Mouse (Mus musculus): ENCODE data around the gene Rhobtb3. TPM values are rescaled to one million over a fixed set of nuclear protein-coding genes. Genes with fewer than 3 reads are reported as not detected.
"Not testable (repeated sequence)": the region's sequence is repeated elsewhere in the genome, so short reads cannot be mapped to it uniquely, and the experiment has no call there.

Gene Rhobtb3
- polyA plus RNA-seq, 1 experiment from 2014 or later = 71.1 TPM

DNA sequence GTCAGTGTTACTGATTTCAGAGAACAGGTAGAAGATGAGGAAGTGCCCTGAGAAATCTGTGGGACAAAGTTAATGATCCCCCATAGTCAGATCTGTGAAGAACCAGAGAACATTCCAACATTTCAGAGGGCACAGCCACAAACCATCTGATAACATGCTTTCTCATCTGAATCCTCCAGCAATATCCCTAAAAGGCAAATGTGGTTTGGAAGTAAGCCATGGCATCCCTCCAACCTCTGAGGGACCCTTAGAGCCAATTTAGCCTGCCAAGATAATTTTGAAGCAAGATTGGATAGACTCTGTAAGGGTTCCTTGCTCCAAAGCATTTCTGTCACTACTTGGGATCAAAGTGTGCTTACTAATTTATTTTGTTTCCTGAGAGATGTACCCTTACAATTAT lies 110.2 kb downstream of the Rhobtb3 start:
- Histone ChIP-seq H3K4me1 (ENCODE audit: control insufficient read depth, insufficient read depth, low read length) (no peaks in the 10 kb centered on the region), H3K4me2 (no peak overlapping the region), H3K9ac (ENCODE audit: low read length) (no peak overlapping the region), H3K36me3 (ENCODE audit: control insufficient read depth, insufficient read depth, low read length) (no peaks in the 10 kb centered on the region), H3K4me3 (ENCODE audit: low read depth, low read length) (no peak overlapping the region), H3K27ac (ENCODE audit: low read depth, low read length) (no peak overlapping the region), H3K9me3 (ENCODE audit: control insufficient read depth, low read length) (no peaks in the 10 kb centered on the region), H3K27me3 (ENCODE audit: control insufficient read depth, insufficient read depth, low read length) (no peaks in the 10 kb centered on the region)
- no peak for ATAC-seq (ENCODE audit: low FRiP score)
- no peak for DNase-seq (ENCODE audit: low spot score, missing footprints)

DNA sequence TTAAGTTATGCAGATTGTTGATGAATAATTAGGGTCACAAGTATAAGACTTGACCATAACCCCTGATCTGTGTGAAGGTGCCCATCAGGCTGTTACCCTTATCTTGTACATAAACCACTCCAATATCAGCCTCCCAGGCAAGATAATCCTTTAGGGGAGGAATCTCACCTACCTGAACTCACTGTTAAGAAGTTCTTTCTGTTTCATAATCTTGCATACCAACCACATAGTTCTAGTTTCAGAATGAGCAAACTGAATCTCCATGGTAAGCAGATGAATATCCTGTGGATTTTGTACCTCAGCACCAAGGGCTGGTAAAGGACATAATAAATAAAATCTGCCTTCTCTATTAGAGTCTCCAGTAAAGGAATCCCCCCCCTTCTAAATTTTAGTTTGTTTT lies 111.0 kb downstream of the Rhobtb3 start:
- ATAC-seq (ENCODE audit: low FRiP score) (no peak), DNase-seq (ENCODE audit: low spot score, missing footprints) (no peak)
- Histone ChIP-seq H3K27ac (ENCODE audit: low read depth, low read length) (no peak overlapping the region), H3K9me3 (ENCODE audit: control insufficient read depth, low read length) (no peaks in the 10 kb centered on the region), H3K4me3 (ENCODE audit: low read depth, low read length) (no peak overlapping the region), H3K4me1 (ENCODE audit: control insufficient read depth, insufficient read depth, low read length) (no peaks in the 10 kb centered on the region), H3K36me3 (ENCODE audit: control insufficient read depth, insufficient read depth, low read length) (no peaks in the 10 kb centered on the region), H3K27me3 (ENCODE audit: control insufficient read depth, insufficient read depth, low read length) (no peaks in the 10 kb centered on the region), H3K4me2 (no peak overlapping the region), H3K9ac (ENCODE audit: low read length) (no peak overlapping the region)

DNA sequence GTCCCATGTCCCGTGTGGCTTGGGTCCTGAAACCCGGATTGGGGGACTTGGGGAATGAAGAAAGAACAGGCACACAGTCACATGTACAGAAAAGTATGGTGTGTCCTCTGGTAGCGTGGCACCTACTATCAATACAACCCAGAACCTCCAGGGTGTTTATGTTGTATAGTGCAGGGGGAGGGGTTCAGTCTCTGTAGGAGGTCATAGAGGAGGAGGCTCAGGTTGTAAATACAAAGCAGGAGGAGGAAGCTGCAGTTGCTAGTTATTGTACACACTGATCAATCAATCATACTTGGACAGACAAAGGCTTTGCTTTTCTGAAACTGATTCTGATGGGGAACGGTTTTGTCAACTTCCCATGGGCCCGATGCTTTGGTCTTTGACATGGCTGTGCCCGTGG lies 112.0 kb downstream of the Rhobtb3 start:
- no peak overlapping the region for H3K27ac ChIP-seq (ENCODE audit: low read depth, low read length)
- WGBS = 87% methylated on average over 6 of the region's 6 CpGs
- no peak for ATAC-seq (ENCODE audit: low FRiP score)
- no peaks in the 10 kb centered on the region for H3K36me3 ChIP-seq (ENCODE audit: control insufficient read depth, insufficient read depth, low read length)
- no peak overlapping the region for H3K4me3 ChIP-seq (ENCODE audit: low read depth, low read length)
- no peaks in the 10 kb centered on the region for H3K27me3 ChIP-seq (ENCODE audit: control insufficient read depth, insufficient read depth, low read length)
- no peak overlapping the region for H3K9ac ChIP-seq (ENCODE audit: low read length)
- H3K4me2 ChIP-seq = no peak overlapping the region
- no peaks in the 10 kb centered on the region for H3K4me1 ChIP-seq (ENCODE audit: control insufficient read depth, insufficient read depth, low read length)
- no peak for DNase-seq (ENCODE audit: low spot score, missing footprints)
- no peaks in the 10 kb centered on the region for H3K9me3 ChIP-seq (ENCODE audit: control insufficient read depth, low read length)

DNA sequence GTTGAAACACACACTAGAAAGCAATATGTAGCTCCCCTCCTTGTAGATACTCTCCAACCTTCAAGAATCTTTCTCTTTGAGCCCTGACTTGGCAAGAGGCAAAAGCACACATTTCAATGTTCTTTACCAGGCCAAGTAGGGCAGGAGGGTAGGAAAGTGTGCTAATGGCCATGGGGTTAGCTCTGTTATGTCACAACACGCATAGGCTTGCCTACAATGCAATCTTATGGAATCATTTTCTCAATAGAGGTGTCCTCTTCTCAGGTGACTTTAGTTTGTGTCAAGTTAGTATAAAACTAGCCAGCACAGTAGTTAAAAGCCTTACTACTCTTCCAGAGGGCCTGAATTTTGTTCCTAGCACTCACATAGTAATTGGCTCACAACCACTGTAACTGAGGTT lies 113.0 kb downstream of the Rhobtb3 start:
- 92% methylated on average over 1 of the region's 1 CpGs for WGBS
- Histone ChIP-seq H3K27me3 (ENCODE audit: control insufficient read depth, insufficient read depth, low read length) (no peaks in the 10 kb centered on the region), H3K4me1 (ENCODE audit: control insufficient read depth, insufficient read depth, low read length) (no peaks in the 10 kb centered on the region), H3K4me2 (no peak overlapping the region), H3K27ac (ENCODE audit: low read depth, low read length) (no peak overlapping the region), H3K9me3 (ENCODE audit: control insufficient read depth, low read length) (no peaks in the 10 kb centered on the region), H3K9ac (ENCODE audit: low read length) (no peak overlapping the region), H3K4me3 (ENCODE audit: low read depth, low read length) (no peak overlapping the region), H3K36me3 (ENCODE audit: control insufficient read depth, insufficient read depth, low read length) (no peaks in the 10 kb centered on the region)
- ATAC-seq (ENCODE audit: low FRiP score) (no peak), DNase-seq (ENCODE audit: low spot score, missing footprints) (no peak)

GRCm38 (mm10) chr13:75825388-75825787 lies 118.3 kb downstream of the Rhobtb3 start:
- 86% methylated on average over 1 of the region's 1 CpGs for WGBS
- no peaks in the 10 kb centered on the region for H3K4me1 ChIP-seq (ENCODE audit: control insufficient read depth, insufficient read depth, low read length)
- DNase-seq (ENCODE audit: low spot score, missing footprints) = peak; percentile 57

GRCm38 (mm10) chr13:75824611-75825319 lies 119.0 kb downstream of the Rhobtb3 start:
- H3K27me3 ChIP-seq (ENCODE audit: control insufficient read depth, insufficient read depth, low read length) = no peaks in the 10 kb centered on the region
- no peak for ATAC-seq (ENCODE audit: low FRiP score)
- H3K4me2 ChIP-seq = no peak overlapping the region
- peak; percentile 17 for DNase-seq (ENCODE audit: low spot score, missing footprints)
- no peaks in the 10 kb centered on the region for H3K36me3 ChIP-seq (ENCODE audit: control insufficient read depth, insufficient read depth, low read length)
- no peak overlapping the region for H3K4me3 ChIP-seq (ENCODE audit: low read depth, low read length)
- no peak overlapping the region for H3K27ac ChIP-seq (ENCODE audit: low read depth, low read length)
- H3K9me3 ChIP-seq (ENCODE audit: control insufficient read depth, low read length) = no peaks in the 10 kb centered on the region
- H3K4me1 ChIP-seq (ENCODE audit: control insufficient read depth, insufficient read depth, low read length) = no peaks in the 10 kb centered on the region
- WGBS = 78% methylated on average over 5 of the region's 5 CpGs
- no peak overlapping the region for H3K9ac ChIP-seq (ENCODE audit: low read length)

More at GRCm38 (mm10) chr13:75825388-75825787, 118.3 kb downstream of the Rhobtb3 start:
- H3K4me2 ChIP-seq = no peak overlapping the region
- H3K9me3 ChIP-seq (ENCODE audit: control insufficient read depth, low read length) = no peaks in the 10 kb centered on the region
- no peak for ATAC-seq (ENCODE audit: low FRiP score)
- H3K9ac ChIP-seq (ENCODE audit: low read length) = no peak overlapping the region
- no peaks in the 10 kb centered on the region for H3K36me3 ChIP-seq (ENCODE audit: control insufficient read depth, insufficient read depth, low read length)
- no peaks in the 10 kb centered on the region for H3K27me3 ChIP-seq (ENCODE audit: control insufficient read depth, insufficient read depth, low read length)
- no peak overlapping the region for H3K27ac ChIP-seq (ENCODE audit: low read depth, low read length)
- H3K4me3 ChIP-seq (ENCODE audit: low read depth, low read length) = no peak overlapping the region

DNA sequence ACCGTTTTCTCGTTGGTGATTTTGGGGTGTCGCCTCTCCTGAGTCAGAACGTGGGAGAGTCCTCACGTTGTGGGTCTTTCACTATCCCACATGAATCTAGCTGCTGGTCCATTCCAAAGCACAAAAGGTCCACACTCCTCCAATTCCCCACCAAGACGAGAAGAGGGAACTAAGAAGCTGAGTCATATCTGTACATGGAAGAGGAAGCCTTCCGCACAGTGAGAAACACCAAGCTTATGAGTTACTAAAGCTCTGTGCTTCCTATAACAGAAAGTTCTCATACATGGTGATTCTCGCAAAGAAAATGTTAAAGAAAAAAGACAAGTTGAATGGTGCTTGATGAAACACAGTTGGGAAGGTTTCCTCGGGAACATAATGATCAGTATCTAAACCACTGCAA lies 120.5 kb downstream of the Rhobtb3 start:
- Histone ChIP-seq H3K4me3 (ENCODE audit: low read depth, low read length) (no peak overlapping the region), H3K4me1 (ENCODE audit: control insufficient read depth, insufficient read depth, low read length) (no peaks in the 10 kb centered on the region), H3K4me2 (no peak overlapping the region), H3K27me3 (ENCODE audit: control insufficient read depth, insufficient read depth, low read length) (no peaks in the 10 kb centered on the region), H3K36me3 (ENCODE audit: control insufficient read depth, insufficient read depth, low read length) (no peaks in the 10 kb centered on the region), H3K9me3 (ENCODE audit: control insufficient read depth, low read length) (no peaks in the 10 kb centered on the region), H3K27ac (ENCODE audit: low read depth, low read length) (no peak overlapping the region), H3K9ac (ENCODE audit: low read length) (no peak overlapping the region)
- DNase-seq (ENCODE audit: low spot score, missing footprints) = peak; percentile 37
- no peak for ATAC-seq (ENCODE audit: low FRiP score)
- 89% methylated on average over 7 of the region's 9 CpGs for WGBS

GRCm38 (mm10) chr13:75822366-75822765 lies 121.4 kb downstream of the Rhobtb3 start:
- DNase-seq (ENCODE audit: low spot score, missing footprints) = peak; percentile 78
- H3K27me3 ChIP-seq (ENCODE audit: control insufficient read depth, insufficient read depth, low read length); H3K27ac ChIP-seq (ENCODE audit: low read depth, low read length); H3K9me3 ChIP-seq (ENCODE audit: control insufficient read depth, low read length); H3K36me3 ChIP-seq (ENCODE audit: control insufficient read depth, insufficient read depth, low read length); H3K4me2 ChIP-seq; H3K4me3 ChIP-seq (ENCODE audit: low read depth, low read length); H3K4me1 ChIP-seq (ENCODE audit: control insufficient read depth, insufficient read depth, low read length); H3K9ac ChIP-seq (ENCODE audit: low read length); ATAC-seq (ENCODE audit: low FRiP score): not testable (repeated sequence)
- 81% methylated on average over 2 of the region's 4 CpGs for WGBS

DNA sequence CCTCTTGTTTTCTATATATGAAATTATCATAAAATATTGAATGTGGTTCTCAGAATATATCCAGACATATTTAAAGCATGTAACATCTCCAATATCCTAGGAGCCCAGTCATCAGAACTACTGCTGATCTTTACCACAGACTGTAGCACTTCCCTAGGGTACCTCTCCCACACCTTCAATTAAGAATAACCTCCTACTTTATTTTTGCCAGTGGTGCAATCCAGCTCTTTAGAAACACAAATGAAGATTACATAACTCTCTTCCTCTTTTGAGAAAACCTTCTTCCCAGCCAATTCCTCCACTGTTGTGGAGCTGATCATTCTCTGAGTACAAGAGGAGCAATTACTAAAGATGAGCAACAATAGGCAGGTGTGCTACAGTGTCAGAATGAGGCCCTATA lies 123.8 kb downstream of the Rhobtb3 start:
- Histone ChIP-seq H3K4me1 (ENCODE audit: control insufficient read depth, insufficient read depth, low read length) (no peaks in the 10 kb centered on the region), H3K4me3 (ENCODE audit: low read depth, low read length) (no peak overlapping the region), H3K9me3 (ENCODE audit: control insufficient read depth, low read length) (no peaks in the 10 kb centered on the region), H3K9ac (ENCODE audit: low read length) (no peak overlapping the region), H3K27ac (ENCODE audit: low read depth, low read length) (no peak overlapping the region), H3K36me3 (ENCODE audit: control insufficient read depth, insufficient read depth, low read length) (no peaks in the 10 kb centered on the region), H3K4me2 (no peak overlapping the region), H3K27me3 (ENCODE audit: control insufficient read depth, insufficient read depth, low read length) (no peaks in the 10 kb centered on the region)
- DNase-seq (ENCODE audit: low spot score, missing footprints) (peak; percentile 56), ATAC-seq (ENCODE audit: low FRiP score) (no peak)
